Mouse (Mus musculus) heart, adult 2 months (tissue): ENCODE data around the gene Akp3.

Experiments used
- CTCF ChIP-seq: fragments of 200-600 bp; IDR thresholded peaks from 2 replicates; pipeline ENCODE4 v1.8.1; 2022; ENCODE audit warnings: antibody characterized with exemption, mild to moderate bottlenecking, moderate library complexity
- POLR2A ChIP-seq: fragments of 200-500 bp; IDR thresholded peaks from 2 replicates; pipeline ENCODE4 v1.6.1; 2011; ENCODE audit warnings: mild to moderate bottlenecking, low read depth, low read length, control low read depth; ENCODE audit not compliant: insufficient read depth

- TF ChIP-seq CTCF (no peak), POLR2A (no peak)
Measured at GRCm38 (mm10) chr1:87154501-87155120, 29.8 kb downstream of the Akp3 start.
